Mouse (Mus musculus) left cerebral cortex, postnatal 25 days (tissue): ENCODE data around the gene Mgrn1. TPM values are rescaled to one million over a fixed set of nuclear protein-coding genes. Genes with fewer than 3 reads are reported as not detected.
A peak's percentile ranks its signal among the peaks of the same experiment; 100 is the strongest.

Experiments
- DNase-seq, 2 experiments: peaks; one replicate each; pipeline ENCODE4 v3.0.0; 2022; ENCODE audit warnings: low spot score in 2 of 2, mixed read lengths in 1 of 2
- intact Hi-C: fragments of 180-260 bp; cut with DNase I; formaldehyde crosslinking; loops from one replicate; pipeline ENCODE4 v1.15.1; 2025
- total RNA-seq, 2 experiments: library from RNA; stranded (reverse); gene quantifications; 2 replicates each; pipeline ENCODE4 v1.2.3; 2021

The Mgrn1 gene
- 100 to 1,000 TPM; 200 to 206 TPM for total RNA-seq

DNA sequence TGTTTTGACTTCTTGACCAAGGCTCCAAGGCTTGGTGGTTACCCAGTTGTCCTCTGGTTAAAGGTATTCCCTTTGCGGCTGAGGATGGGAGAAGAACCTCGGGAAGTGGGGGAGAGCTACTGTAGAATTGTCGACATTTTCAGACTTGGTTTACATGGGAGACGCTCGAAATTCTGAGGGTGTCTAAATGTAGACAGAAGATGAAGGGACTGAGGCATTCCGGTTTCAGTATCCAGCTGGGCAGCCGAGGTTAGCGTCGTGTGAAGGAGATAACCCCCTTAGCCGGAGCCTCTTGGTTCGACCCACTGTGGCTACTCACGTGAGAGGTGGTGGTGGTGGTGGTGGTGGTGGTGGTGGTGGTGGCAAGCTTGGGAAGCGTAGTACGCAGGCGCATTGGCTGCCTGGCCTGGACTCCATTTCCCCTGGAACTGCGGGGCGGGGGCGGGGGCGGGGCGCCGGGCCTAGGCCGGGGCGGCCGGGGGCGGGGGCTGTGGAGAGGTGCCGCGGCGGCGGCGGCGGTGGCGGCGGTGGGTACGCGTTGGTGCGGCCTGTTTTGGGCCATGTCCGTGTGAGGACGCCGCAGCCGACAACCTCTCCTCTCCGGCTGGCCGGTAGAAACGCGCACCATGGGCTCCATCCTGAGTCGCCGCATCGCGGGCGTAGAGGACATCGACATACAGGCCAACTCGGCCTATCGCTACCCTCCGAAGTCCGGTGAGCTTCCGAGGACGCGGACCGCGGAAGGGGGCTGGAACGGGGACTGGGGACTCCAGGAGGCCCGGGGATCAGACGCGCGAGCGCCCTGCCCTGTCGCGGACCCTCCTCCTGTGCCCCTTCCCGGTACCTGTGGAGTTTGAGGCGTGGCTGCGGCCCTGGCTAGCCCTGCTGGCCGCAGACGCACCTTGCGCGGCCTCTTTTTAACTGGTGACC, at the start of gene Mgrn1:
Gene Mgrn1, plus strand, starts transcription at position 490 of the 930 bp plus-strand sequence.
- peak; percentile 86 to 90 for DNase-seq
- intact Hi-C loops: loop anchor here (2.0 kb wide), 2 partner anchors 27 to 79 kb away; partner anchors contain the start of gene Anks3

DNA sequence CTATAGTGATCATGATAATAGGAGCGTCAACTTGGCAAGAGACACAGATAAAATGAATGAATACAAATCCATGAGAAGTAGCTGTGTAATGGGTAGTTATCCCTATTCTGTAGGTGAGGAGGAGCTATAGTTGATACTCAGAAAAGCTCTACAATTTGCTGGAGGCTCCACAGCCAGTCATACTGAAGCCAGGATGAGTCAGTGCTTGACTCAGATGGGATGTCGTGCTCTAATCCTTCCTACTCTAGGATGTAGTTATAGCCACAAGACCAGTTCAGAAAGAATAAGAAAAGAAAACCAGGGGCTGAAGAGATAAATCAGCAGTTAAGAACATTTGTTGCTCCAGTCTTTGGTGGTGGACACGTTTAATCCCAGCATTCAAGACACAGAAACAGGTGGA, 48.4 kb upstream of the Mgrn1 start:
- intact Hi-C loops: no loop called here
- DNase-seq: peak in 1 of 2 experiments; percentile 59

DNA sequence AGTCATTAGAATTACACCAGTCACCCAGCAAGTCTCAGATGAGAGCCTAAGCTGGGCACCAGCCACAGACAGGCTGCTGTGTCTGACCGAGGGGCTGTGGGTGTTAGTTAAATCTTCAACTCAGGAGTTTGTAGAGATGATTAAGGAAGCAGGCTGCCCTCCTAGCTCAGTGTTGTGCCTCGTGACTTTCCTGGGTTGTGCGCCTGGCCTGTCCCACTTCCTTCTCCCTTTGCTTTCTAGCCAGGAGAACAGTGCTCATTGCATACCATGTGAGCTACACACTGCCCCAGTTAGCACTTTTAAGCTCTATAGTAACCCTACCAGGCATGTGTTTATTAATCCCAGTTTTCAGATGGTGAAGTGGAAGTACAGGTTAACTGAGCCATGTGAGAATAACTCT, 46.5 kb upstream of the Mgrn1 start:
- DNase-seq: peak in 1 of 2 experiments; percentile 16
- intact Hi-C loops: no loop called here

DNA sequence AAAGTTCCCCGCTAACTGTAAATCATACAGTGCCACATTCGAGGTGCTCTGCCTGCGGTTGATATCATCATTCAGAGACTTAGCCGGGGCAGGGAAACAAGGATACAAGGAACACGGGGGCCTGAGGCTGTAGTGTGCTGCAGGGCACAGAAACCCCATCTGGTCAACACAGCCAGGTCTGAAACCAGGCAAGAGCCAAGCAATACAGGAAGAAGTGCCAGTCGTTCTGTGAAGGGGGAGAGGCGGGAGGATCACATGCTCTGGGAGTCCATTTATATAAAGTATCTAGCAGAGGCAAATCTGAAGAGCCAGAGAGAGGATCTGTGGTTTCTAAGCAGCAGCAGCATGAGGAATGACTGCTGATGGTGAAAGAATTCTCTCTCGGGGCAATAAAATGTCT, 45.8 kb upstream of the Mgrn1 start:
- intact Hi-C loops: no loop called here
- DNase-seq: no peak

DNA sequence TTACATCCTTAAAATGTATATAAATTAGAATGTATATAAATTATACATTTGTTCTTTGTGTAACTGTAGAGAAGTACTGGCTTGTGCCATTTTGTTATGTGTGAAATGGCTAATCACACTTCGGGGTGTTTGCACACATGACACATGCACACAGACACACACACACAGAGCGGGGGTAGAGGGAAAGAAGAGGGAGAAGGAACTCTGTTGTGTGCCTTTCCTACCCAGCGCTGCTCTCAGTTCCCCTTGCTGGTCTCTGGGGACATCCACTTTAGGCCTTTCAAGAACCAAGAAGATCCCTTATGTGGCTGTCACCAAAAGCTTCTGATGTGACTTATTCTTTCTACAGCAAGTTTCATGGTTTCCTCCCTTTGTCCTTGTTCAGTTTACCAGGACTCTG, 39.0 kb upstream of the Mgrn1 start:
- intact Hi-C loops: no loop called here
- DNase-seq: no peak

DNA sequence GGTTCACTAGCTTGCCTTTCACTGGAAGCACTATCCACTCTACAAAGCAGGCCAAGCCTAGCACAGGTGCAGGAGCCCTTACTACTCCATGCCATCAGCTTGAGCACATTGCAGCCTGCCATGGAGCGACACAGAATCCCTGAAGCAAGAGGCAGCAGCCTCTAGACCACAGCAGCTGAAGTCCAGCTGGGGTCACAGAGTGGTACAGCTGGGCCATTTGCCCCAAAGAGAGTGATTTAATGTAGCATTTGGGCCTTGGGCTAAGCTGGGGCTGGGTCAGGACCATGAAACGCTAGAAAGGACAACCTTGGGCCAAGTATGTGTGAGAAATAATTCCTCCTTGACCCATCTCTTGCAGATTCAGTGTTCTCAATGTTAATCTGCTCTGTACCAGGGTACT, 38.0 kb upstream of the Mgrn1 start:
- no peak for DNase-seq
- intact Hi-C loops: no loop called here

DNA sequence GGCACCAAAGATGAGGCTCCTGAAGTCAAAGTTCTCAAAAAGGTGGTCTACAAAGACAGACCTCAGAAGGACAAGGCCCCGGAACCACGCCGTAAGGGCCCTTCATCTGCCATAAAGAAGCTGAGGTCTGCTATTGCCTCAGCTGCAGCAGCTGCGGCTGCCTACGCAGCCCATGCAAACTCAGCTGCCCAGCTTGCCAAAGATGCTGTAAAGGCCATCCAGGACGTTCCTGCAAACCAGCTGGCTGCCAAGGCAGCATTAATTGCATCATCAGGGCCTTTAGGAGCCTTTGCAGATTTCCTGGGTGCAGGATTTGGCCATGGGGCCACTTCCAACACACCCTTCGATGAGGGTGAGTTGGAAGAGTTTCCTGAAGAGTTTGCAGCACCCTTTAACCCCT, 35.7 kb upstream of the Mgrn1 start:
- intact Hi-C loops: no loop called here
- no peak for DNase-seq

DNA sequence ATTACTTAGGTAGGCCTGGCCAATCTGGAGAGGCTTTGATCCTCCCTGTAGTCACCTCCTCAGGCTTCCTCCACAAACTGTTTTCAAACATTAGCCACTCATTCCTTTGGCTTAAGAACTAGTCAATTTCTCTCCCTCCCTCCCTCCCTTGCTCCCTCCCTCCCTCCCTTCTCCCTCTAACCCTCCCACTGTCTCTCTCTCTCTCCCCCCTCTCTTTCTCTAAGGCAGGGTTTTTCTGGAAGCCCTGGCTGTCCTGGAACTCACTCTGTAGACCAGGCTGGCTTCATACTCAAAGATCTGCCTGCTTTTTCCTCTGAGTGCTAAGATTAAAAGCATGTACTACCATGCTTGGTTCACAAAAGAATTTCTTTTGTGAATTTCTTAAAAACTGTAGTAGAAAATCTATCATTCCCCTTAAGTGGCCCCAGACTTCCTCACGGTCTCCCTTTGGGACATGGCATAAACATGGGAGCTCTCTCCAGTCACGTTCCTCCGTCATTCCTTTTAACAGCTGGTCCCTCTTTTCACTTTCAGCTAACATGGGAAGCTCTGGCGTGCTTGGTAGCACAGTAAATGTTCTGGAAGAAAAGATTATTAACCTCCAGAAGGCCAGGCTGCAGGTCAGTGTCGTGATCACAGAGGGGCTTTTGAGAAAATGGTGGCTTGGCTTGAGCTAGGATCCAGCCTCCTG, 35.0 kb upstream of the Mgrn1 start:
- intact Hi-C loops: no loop called here
- no peak for DNase-seq

DNA sequence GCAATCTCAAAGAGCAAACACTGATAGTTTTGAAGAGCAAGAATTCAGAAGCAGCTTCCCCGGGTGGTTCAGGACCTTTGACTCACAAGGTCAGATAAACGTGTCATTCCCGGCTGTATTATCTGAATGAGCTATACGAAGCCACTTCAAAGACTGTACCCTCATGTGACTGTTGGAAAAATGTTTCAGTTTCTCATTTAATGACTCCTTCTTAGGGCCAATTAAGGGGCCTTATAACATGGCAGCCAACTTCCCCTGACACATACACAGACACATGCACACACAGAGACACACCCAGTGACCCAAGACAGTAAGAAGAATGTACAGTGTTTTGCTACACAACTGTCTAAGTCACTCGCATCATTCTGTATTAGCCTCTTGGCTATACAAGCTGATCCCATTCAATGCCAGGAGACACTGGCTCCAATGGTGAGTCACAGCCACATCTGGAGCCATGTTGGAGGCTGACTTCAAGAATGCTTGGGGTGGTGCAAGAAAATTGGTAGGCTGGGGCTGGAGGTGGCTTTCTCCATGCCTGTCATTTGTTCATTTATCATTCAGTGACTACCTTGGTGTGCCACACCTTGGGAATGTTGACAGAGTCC, 30.9 kb upstream of the Mgrn1 start:
- no peak for DNase-seq
- intact Hi-C loops: no loop called here

DNA sequence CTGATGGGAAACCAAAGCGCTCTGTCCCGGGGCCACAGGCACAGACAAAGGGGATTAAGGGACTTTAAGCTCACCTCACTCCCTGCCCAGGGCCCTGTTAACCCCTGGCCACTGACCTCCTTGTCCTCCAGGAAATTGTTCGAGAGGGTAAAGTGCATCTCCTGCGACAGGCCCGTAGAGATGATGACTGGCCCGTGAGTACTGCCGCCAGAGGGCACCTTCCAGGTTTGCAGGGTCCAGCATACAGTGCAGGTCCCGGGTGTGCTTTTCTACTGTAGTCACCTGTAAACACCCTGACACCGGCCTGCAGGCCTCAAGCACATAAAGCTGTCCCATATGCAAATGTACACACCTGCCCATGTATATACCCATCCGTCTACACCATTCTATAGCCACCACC, 24.7 kb upstream of the Mgrn1 start:
- intact Hi-C loops: loop anchor here (10.0 kb wide), 1 partner anchor 97 kb away; no protein-coding TSS in a partner anchor
- DNase-seq: no peak

DNA sequence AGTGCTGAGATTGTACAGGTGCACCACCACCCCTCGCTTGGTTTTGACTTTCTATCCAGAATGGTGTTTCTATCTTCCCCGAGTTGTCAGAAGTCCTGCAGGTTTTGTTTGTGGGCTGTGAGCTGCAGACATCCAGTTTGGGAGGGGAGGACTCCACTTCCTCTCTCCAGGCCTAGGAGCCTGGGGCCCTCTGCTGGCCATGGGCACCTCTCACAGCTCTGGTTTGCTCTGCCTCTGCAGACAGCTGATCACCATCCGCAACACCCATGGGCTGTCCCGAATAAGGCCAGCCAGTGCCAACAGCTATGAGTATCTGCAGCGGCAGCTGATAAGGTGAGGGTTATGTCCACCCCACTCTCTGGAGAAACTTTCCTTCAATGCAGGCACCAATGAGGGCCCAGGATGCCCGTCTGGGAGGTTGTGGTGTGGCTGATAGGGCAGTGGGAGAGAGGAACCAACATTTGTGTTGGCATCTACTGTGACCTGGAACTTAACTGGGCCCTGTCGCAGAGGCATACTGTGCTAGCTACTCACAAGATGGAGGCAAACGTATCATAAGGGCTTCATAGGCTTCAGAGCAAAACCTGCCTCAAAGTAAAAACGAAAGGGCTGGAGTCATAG, 23.1 kb upstream of the Mgrn1 start:
- intact Hi-C loops: loop anchor here (10.0 kb wide), 1 partner anchor 98 kb away; no protein-coding TSS in a partner anchor
- DNase-seq: peak; percentile 69 to 75

DNA sequence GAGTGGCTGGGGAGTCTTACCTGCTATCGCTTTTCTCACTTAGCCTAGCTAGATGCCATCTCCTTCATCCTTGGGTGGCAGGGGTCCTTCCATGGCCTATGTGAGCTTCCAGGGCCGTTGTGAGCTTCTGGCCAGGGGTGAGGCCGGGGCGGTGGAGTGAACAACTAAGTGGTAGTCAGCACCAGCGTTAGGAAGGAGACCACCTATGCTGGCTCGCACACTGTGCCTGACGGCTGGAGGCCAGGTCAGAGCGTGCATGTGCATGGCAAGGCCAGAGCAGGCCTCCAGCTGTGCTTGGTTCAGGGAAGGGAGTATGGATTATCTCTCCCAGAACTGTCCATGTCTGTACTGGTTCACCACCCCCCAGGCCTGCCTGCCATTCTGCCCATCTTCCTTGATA, 22.3 kb upstream of the Mgrn1 start:
- DNase-seq: no peak
- intact Hi-C loops: loop anchor here (10.0 kb wide), 1 partner anchor 99 kb away; no protein-coding TSS in a partner anchor

DNA sequence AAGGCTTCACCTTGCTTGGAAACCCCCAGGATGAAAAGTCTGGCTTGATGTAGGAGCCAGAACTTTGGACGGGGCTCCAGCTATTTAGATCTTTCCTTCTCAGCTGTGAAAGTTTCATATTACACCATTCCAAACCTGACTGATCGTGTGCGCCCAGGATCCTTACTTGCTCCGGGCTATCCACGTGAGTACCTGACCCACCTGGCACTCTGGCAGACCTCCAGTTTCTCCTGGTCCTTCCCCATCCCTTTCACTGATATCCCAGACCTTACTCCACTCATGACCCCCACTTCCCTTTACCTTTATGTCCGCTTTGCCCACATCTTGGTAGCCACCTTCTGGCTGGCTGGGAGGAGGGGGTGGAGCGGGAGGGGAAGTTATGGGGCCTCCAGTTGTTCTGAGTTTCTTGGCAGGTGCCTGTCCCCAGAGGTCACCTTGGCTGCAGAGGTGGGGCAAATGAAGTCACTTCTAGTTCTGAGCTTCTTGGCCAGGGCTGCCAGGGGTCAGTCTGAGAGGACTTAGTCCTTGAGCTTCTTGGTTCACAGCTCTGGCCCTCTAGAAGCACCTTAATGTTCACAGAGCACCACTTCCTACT, 19.9 kb upstream of the Mgrn1 start:
- no peak for DNase-seq
- intact Hi-C loops: loop anchor here (10.0 kb wide), 1 partner anchor 101 kb away; no protein-coding TSS in a partner anchor

DNA sequence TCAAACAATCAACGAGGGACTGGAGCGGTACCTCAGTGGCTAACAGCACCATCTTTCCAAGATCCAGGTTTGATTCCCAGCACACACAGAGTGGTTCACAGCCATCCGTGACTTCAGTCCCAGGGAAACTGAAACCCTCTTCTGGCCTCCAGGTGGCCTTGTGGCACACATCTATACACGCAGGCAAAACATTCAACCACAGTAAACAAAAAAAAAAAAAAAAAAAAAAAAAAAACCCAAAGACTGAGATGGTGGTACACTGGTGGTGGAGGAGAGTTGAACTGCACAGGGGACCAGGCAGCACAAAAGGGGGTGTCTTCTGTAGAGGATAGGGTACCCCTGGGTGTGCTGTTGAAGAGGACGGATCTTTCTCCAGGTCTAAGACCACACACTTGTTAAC, 15.6 kb upstream of the Mgrn1 start:
- DNase-seq: no peak
- intact Hi-C loops: no loop called here

DNA sequence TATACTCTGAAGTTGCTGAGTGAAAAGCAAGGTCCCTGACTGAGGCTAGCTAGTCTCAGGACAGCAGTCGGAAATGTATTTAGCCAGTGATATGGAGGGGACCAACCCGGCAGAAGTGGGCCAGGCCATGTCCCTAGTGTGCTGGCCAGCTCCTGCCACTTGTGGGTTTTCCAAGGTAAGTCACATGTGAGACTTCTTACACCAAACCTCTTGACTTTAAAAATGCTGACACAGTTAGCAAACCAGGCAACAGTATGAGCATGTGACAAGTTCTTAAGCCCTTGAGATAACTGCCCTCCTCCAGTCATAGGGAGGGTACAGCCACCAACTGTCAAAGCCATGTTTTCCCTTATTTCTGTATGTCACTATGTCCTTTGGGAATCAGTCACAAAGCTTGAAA, 14.1 kb upstream of the Mgrn1 start:
- no peak for DNase-seq
- intact Hi-C loops: no loop called here

DNA sequence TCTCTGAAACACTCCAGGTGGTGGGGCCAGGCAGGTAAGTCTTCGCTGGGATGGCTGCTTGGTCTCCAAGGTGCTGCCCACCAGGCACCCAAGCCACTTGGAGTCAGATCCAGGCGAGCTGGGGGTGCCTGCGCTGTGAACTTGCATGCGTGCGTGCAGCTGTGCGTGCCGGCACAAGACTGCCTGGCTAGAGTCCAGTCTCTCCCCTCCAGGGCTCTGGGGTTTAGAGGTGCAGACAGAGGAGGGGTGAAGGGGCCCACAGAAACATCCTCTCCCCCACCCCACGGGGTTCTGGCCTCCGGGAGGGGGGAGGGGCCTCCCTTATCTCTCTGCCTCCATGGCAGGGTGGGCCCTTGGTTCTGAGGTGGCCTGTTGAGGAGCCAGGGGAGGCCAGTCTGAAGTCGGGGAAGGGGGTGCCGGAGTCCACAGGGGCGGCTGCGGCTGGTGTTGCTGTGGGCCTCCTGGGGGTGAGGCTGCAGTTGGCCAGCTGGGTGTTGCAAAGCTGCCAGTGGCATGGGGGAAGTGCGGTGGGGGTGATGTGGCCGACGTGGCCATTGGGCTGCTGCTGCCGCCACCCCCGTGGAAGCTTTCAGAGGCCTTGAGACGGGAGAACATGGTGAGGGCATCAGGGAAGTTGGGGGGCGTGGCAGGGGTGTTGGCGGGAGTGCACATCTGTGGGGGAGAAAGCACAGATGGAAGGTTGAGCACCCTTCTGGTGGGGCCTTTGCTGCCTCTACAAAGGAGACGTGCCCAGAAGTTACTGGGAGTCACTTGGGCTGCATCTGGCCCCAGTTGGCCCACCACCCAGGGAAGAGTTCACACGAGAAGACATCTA, 10.6 kb upstream of the Mgrn1 start:
- intact Hi-C loops: loop anchor here (5.0 kb wide), 1 partner anchor 37 kb away; no protein-coding TSS in a partner anchor
- no peak for DNase-seq

DNA sequence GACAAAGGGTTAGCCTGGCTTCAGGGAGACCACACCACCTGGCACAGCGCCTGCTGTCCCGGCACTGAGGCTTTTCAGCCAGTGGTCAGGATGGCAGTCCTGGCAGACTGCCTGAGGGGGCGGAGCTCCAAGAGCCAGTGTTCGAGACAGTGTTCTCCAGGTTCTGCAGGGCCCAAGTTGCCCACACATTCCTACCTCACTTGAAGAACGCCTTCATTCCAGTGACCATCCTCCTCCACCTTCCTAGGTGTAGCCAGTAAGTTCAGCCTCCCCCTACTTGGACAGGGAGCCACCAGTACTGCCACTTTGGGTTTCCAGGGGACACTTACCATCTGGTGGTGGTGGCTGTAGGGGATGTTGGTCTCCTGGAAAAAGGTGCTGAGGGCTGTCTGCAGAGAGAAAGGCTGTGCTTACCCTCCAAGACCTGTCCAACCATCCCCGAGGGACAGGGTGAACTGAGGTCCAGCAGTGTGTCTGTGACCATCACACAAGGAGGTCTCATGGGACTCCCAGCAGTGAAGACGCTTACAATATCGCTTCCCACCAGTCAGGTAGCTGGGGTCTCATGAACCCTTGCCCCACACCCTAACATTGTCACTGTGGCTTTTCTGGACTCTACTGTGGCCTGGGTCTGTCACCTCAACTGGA, 9.9 kb upstream of the Mgrn1 start:
- DNase-seq: peak; percentile 52 to 55
- intact Hi-C loops: loop anchor here (5.0 kb wide), 1 partner anchor 36 kb away; no protein-coding TSS in a partner anchor

DNA sequence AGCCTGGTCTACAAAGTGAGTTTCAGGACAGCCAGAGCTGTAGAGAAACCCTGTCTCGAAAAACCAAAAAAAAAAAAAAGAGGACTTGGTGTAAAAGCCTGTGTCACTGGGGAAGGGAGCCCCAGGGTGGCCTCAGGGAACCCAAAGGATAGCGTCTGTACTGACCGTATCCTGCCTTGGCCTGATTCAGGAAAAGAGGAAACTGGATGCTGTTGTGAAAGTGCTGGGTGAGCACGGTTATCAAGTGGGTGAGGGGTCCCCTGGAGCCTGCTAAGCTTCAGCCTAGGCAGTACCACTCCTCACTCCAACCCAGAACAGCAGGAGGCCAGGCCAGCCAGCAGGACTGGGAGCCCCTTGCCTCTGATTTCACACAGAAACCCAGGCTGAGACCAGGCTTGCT, 8.9 kb upstream of the Mgrn1 start:
- no peak for DNase-seq
- intact Hi-C loops: loop anchor here (5.0 kb wide), 1 partner anchor 35 kb away; no protein-coding TSS in a partner anchor
